Mouse (Mus musculus) CH12.LX (cell line): Measurements from ENCODE around the gene Six5. TPM values are rescaled to one million over a fixed set of nuclear protein-coding genes. Genes with fewer than 3 reads are reported as not detected.

ENCODE experiments used
- DNase-seq: peaks from one replicate; pipeline ENCODE4 v3.0.0-alpha.2; 2013; ENCODE audit errors: extremely low read depth
- H3K27ac ChIP-seq: 2 replicates; pipeline ENCODE4 v1.5.1; 2012; ENCODE audit warnings: low read depth, mild to moderate bottlenecking, control low read depth, moderate library complexity; ENCODE audit not compliant: insufficient read depth
- H3K27me3 ChIP-seq: replicated peaks from 2 replicates; pipeline ENCODE3; 2012; ENCODE audit warnings: inconsistent platforms
- H3K36me3 ChIP-seq, 2 experiments: replicated peaks in 1 of 2; 2 replicates each; pipeline versions ENCODE3 to v1.6.1; 2012; ENCODE audit warnings: inconsistent platforms in 1 of 2, low read length in 1 of 2, mild to moderate bottlenecking in 1 of 2, mixed read lengths in 1 of 2, moderate library complexity in 1 of 2; ENCODE audit not compliant: control insufficient read depth in 1 of 2, insufficient read depth in 1 of 2
- H3K4me1 ChIP-seq, 2 experiments: 2 replicates each; pipeline ENCODE4 v1.6.1; 2012; ENCODE audit warnings: inconsistent platforms in 1 of 2, moderate library complexity in 1 of 2; ENCODE audit not compliant: insufficient read depth in 2 of 2, control insufficient read depth in 1 of 2
- H3K4me2 ChIP-seq: 2 replicates; pipeline ENCODE4 v1.6.1; 2012; ENCODE audit warnings: low read depth, mild to moderate bottlenecking, control low read depth; ENCODE audit not compliant: poor library complexity, insufficient read depth, severe bottlenecking
- H3K4me3 ChIP-seq, 3 experiments: fragments of 150-350 bp in 1 of 3; sonication (generic) in 1 of 3; replicated peaks in 1 of 3; 2 replicates each; pipeline versions ENCODE3 to v1.5.1; 2011 to 2012; ENCODE audit warnings: low read depth in 2 of 3, low read length in 2 of 3, mild to moderate bottlenecking in 2 of 3, moderate library complexity in 2 of 3, control low read depth in 1 of 3, improper control_type of control experiment in 1 of 3, inconsistent platforms in 1 of 3, mixed read lengths in 1 of 3; ENCODE audit not compliant: poor library complexity in 1 of 3
- H3K79me2 ChIP-seq: replicated peaks from 2 replicates; pipeline ENCODE4 v1.6.1; 2012; ENCODE audit warnings: mild to moderate bottlenecking, moderate library complexity; ENCODE audit not compliant: control insufficient read depth, poor library complexity, insufficient read depth, severe bottlenecking; ENCODE audit errors: extremely low read depth
- H3K9ac ChIP-seq: 2 replicates; pipeline ENCODE4 v1.6.1; 2012; ENCODE audit warnings: low read depth, mild to moderate bottlenecking, control low read depth, moderate library complexity; ENCODE audit not compliant: insufficient read depth
- H3K9me3 ChIP-seq: replicated peaks from 2 replicates; pipeline ENCODE3; 2012; ENCODE audit warnings: low read length, inconsistent platforms, mixed read lengths
- BHLHE40 ChIP-seq: IDR thresholded peaks from 2 replicates; pipeline ENCODE4 v1.6.1; 2011; ENCODE audit warnings: mild to moderate bottlenecking, low read depth, low read length, improper control_type of control experiment
- CHD1 ChIP-seq: IDR thresholded peaks from 2 replicates; pipeline ENCODE4 v1.6.1; 2012; ENCODE audit warnings: low read depth, low read length, improper control_type of control experiment, inconsistent platforms
- CTCF ChIP-seq, 2 experiments: IDR thresholded peaks in 1 of 2; conservative IDR thresholded peaks in 1 of 2; 2 replicates each; pipeline ENCODE4 v1.5.1; 2011 to 2012; ENCODE audit warnings: low read depth in 2 of 2, low read length in 2 of 2, improper control_type of control experiment in 1 of 2, inconsistent platforms in 1 of 2, mild to moderate bottlenecking in 1 of 2, moderate library complexity in 1 of 2
- GABPA ChIP-seq: IDR thresholded peaks from 2 replicates; pipeline ENCODE4 v1.6.1; 2012; ENCODE audit warnings: low read depth, low read length, improper control_type of control experiment, inconsistent platforms; ENCODE audit not compliant: insufficient replicate concordance
- HCFC1 ChIP-seq: IDR thresholded peaks from 2 replicates; pipeline ENCODE4 v1.6.1; 2012; ENCODE audit warnings: low read depth, mild to moderate bottlenecking, inconsistent platforms, low read length, improper control_type of control experiment
- JUN ChIP-seq: IDR thresholded peaks from 2 replicates; pipeline ENCODE4 v1.6.1; 2011; ENCODE audit warnings: low read depth, mild to moderate bottlenecking, low read length, improper control_type of control experiment, moderate library complexity; ENCODE audit not compliant: insufficient read depth
- JUND ChIP-seq: conservative IDR thresholded peaks from 2 replicates; pipeline ENCODE4 v1.6.1; 2011; ENCODE audit warnings: low read depth, low read length, improper control_type of control experiment
- MAFK ChIP-seq: IDR thresholded peaks from 2 replicates; pipeline ENCODE4 v1.6.1; 2011; ENCODE audit warnings: low read length, improper control_type of control experiment; ENCODE audit not compliant: insufficient replicate concordance
- MAZ ChIP-seq: IDR thresholded peaks from 2 replicates; pipeline ENCODE4 v1.6.1; 2012; ENCODE audit warnings: low read depth, mild to moderate bottlenecking, inconsistent platforms, low read length, improper control_type of control experiment, moderate library complexity
- MXI1 ChIP-seq: IDR thresholded peaks from 2 replicates; pipeline ENCODE4 v1.6.1; 2011; ENCODE audit warnings: mild to moderate bottlenecking, low read depth, low read length, improper control_type of control experiment
- MYC ChIP-seq: IDR thresholded peaks from 2 replicates; pipeline ENCODE4 v1.6.1; 2011; ENCODE audit warnings: low read depth, mild to moderate bottlenecking, improper control_type of control experiment, low read length
- NELFE ChIP-seq: IDR thresholded peaks from 2 replicates; pipeline ENCODE4 v1.6.1; 2011; ENCODE audit warnings: low read depth, low read length, improper control_type of control experiment
- NRF1 ChIP-seq: IDR thresholded peaks from 2 replicates; pipeline ENCODE4 v1.6.1; 2014; ENCODE audit warnings: low read depth, mild to moderate bottlenecking, inconsistent platforms, low read length, improper control_type of control experiment, moderate library complexity
- RAD21 ChIP-seq: IDR thresholded peaks from 2 replicates; pipeline ENCODE4 v1.6.1; 2011; ENCODE audit warnings: low read depth, mild to moderate bottlenecking, low read length, improper control_type of control experiment, moderate library complexity
- SIN3A ChIP-seq: IDR thresholded peaks from 2 replicates; pipeline ENCODE4 v1.6.1; 2012; ENCODE audit warnings: low read length, improper control_type of control experiment, inconsistent platforms
- SMC3 ChIP-seq: IDR thresholded peaks from 2 replicates; pipeline ENCODE4 v1.6.1; 2011; ENCODE audit warnings: low read depth, low read length, improper control_type of control experiment
- TBP ChIP-seq: conservative IDR thresholded peaks from 2 replicates; pipeline ENCODE4 v1.6.1; 2011; ENCODE audit warnings: low read depth, low read length, improper control_type of control experiment
- UBTF ChIP-seq: IDR thresholded peaks from 2 replicates; pipeline ENCODE4 v1.6.1; 2012; ENCODE audit warnings: low read depth, mild to moderate bottlenecking, inconsistent platforms, low read length, improper control_type of control experiment, moderate library complexity
- USF1 ChIP-seq: IDR thresholded peaks from 2 replicates; pipeline ENCODE4 v1.6.1; 2014; ENCODE audit warnings: low read depth, mild to moderate bottlenecking, inconsistent platforms, low read length, improper control_type of control experiment
- USF2 ChIP-seq: conservative IDR thresholded peaks from 2 replicates; pipeline ENCODE4 v1.6.1; 2011; ENCODE audit warnings: low read depth, low read length, improper control_type of control experiment
- ZKSCAN1 ChIP-seq: IDR thresholded peaks from 2 replicates; pipeline ENCODE4 v1.6.1; 2012; ENCODE audit warnings: low read depth, inconsistent platforms, low read length, improper control_type of control experiment, borderline replicate concordance
- ZMIZ1 ChIP-seq: IDR thresholded peaks from 2 replicates; pipeline ENCODE4 v1.6.1; 2012; ENCODE audit warnings: low read depth, mild to moderate bottlenecking, inconsistent platforms, low read length, improper control_type of control experiment
- ZNF384 ChIP-seq: IDR thresholded peaks from 2 replicates; pipeline ENCODE4 v1.6.1; 2012; ENCODE audit warnings: low read depth, low read length, improper control_type of control experiment, inconsistent platforms
- dilution Hi-C: fragments of 300-500 bp; cut with MboI; formaldehyde crosslinking; loops from 2 replicates; pipeline ENCODE4 v1.14.3; 2020; ENCODE audit warnings: low sequenced_read_pairs; ENCODE audit not compliant: extremely low pct_unique_long_range_greater_than_20kb, extremely low pct_ligation_motif_present
- in situ Hi-C: fragments of 300-500 bp; cut with MboI; formaldehyde crosslinking; loops from 3 replicates; pipeline ENCODE4 v1.14.3; 2019; ENCODE audit warnings: low sequenced_read_pairs, low pct_ligation_motif_present, low pct_unique_long_range_greater_than_20kb, mixed read lengths
- polyA plus RNA-seq: library from polyadenylated mRNA; unstranded; fragments of >175 nt; gene quantifications from 2 replicates; pipeline ENCODE4 v1.2.1, GENCODE M21; 2012; ENCODE audit warnings: low read depth; ENCODE audit not compliant: insufficient read length
- total RNA-seq, 2 experiments: library from RNA; depleted of rRNA; stranded (reverse); fragments of 300-350 nt in 1 of 2; fragments of >200 nt in 1 of 2; gene quantifications; 2 replicates each; pipeline ENCODE4 v1.2.3; 2012 to 2014

The Six5 gene
- total and polyA plus RNA-seq, 3 experiments, result 0.16 to 1.8 (median 0.33) TPM

DNA sequence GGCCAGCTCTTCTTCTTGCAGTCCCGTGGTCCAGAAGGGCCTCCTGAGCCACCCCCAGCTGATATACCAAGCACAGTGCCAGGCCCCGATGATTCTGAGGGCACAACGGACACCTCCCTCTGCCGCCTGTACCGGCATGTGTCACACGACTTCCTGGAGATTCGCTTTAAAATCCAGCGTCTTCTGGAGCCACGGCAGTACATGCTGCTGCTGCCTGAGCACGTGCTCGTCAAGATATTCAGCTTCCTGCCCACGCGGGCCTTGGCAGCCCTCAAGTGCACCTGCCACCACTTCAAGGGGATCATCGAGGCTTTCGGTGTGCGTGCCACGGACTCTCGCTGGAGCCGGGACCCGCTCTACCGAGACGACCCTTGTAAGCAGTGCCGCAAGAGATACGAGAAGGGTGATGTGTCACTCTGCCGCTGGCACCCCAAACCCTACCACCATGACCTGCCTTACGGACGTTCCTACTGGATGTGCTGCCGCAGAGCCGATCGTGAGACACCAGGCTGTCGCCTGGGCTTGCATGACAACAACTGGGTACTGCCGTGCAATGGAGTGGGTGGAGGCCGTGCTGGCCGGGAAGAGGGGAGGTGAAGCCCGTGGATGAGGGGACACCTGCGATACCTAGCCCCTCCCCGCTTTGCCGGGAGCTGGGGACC lies 42.4 kb downstream of the Six5 start:
- no peak for DNase-seq
- Histone ChIP-seq H3K27me3 (no peaks in the 10 kb centered on the region), H3K36me3 (peaks cover 47 to 83% of the 10 kb centered on the region in 2 experiments), H3K4me2 (no peak overlapping the region), H3K9me3 (no peaks in the 10 kb centered on the region)
- dilution Hi-C loops, result no loop called here
- TF ChIP-seq BHLHE40, result no peak
- no peak for TF ChIP-seq JUND
- TF ChIP-seq USF2, result no peak
- no peak for TF ChIP-seq JUN
- TF ChIP-seq UBTF, result no peak
- TF ChIP-seq ZKSCAN1, result no peak
- no peak for TF ChIP-seq ZNF384
- no peak for TF ChIP-seq TBP
- TF ChIP-seq, all 38 proteins: peak for 0
- Histone ChIP-seq H3K27ac (no peak overlapping the region), H3K4me1 (peaks cover 0 to 30% of the 10 kb centered on the region in 2 experiments; a peak in 2 of 4 replicates), H3K9ac (no peak overlapping the region), H3K79me2 (peaks cover 7% of the 10 kb centered on the region; the same call in 1 of the 2 replicates), H3K4me3 (no peak overlapping the region)
- in situ Hi-C loops, result no loop called here

GRCm38 (mm10) chr7:19137380-19137779 lies 43.0 kb downstream of the Six5 start:
- Histone ChIP-seq H3K9me3 (no peaks in the 10 kb centered on the region), H3K36me3 (peaks cover 49 to 88% of the 10 kb centered on the region in 2 experiments), H3K4me2 (no peak overlapping the region), H3K27me3 (no peaks in the 10 kb centered on the region)
- dilution Hi-C loops, result no loop called here
- no peak for TF ChIP-seq MAZ
- TF ChIP-seq MYC, result no peak
- TF ChIP-seq CTCF (conservative IDR thresholded peaks at IDR 0.05 in 1 of 2, IDR thresholded peaks at IDR 0.05 in 1 of 2; ENCODE audit: low read depth in 2 of 2, low read length in 2 of 2), result peak in 1 of 2 experiments; percentile 68; a peak in 2 of 4 replicates
- TF ChIP-seq USF2, result no peak
- TF ChIP-seq GABPA, result no peak
- peak; percentile 88 for TF ChIP-seq ZNF384
- no peak for TF ChIP-seq ZMIZ1
- TF ChIP-seq JUN, result no peak
- TF ChIP-seq ZKSCAN1, result no peak
- no peak for TF ChIP-seq MXI1
- TF ChIP-seq SIN3A, result no peak
- TF ChIP-seq NRF1, result no peak
- no peak for TF ChIP-seq NELFE
- no peak for TF ChIP-seq USF1
- peak; percentile 42 for TF ChIP-seq RAD21
- TF ChIP-seq SMC3, result peak; percentile 47
- TF ChIP-seq CHD1, result no peak
- no peak for TF ChIP-seq MAFK
- no peak for TF ChIP-seq HCFC1
- TF ChIP-seq, all 38 proteins: peak for 4
- peaks cover 3% of the 10 kb centered on the region; the same call in 1 of the 2 replicates for H3K79me2 ChIP-seq
- peaks cover 0 to 27% of the 10 kb centered on the region in 2 experiments; a peak in 2 of 4 replicates for H3K4me1 ChIP-seq
- H3K27ac ChIP-seq, result no peak overlapping the region
- peak; percentile 73 for DNase-seq
- H3K4me3 ChIP-seq, result no peak overlapping the region
- H3K9ac ChIP-seq, result no peak overlapping the region
- in situ Hi-C loops, result no loop called here
